Mouse (Mus musculus) cortical plate, adult 2 months (tissue): ENCODE measurements around the gene Zeb2. TPM values are rescaled to one million over a fixed set of nuclear protein-coding genes. Genes with fewer than 3 reads are reported as not detected.
"Not testable (repeated sequence)": the region's sequence is repeated elsewhere in the genome, so short reads cannot be mapped to it uniquely, and the experiment has no call there.

ENCODE experiments used
- H3K27ac ChIP-seq: fragments of 200-500 bp; 2 replicates; pipeline ENCODE4 v1.5.1; 2012; ENCODE audit warnings: low read length, control low read depth, inconsistent platforms; ENCODE audit not compliant: insufficient read depth
- H3K4me1 ChIP-seq: fragments of 200-500 bp; 2 replicates; pipeline ENCODE4 v1.6.1; 2011; ENCODE audit warnings: low read length; ENCODE audit not compliant: control insufficient read depth, insufficient read depth
- H3K4me3 ChIP-seq: fragments of 200-500 bp; 2 replicates; pipeline ENCODE4 v1.5.1; 2011; ENCODE audit warnings: mild to moderate bottlenecking, low read length, control low read depth; ENCODE audit not compliant: insufficient read depth
- CTCF ChIP-seq: fragments of 200-500 bp; IDR thresholded peaks from 2 replicates; pipeline ENCODE4 v1.5.1; 2011; ENCODE audit warnings: mild to moderate bottlenecking, control low read depth, low read length; ENCODE audit not compliant: insufficient read depth; ENCODE audit errors: extremely low read depth
- POLR2A ChIP-seq: fragments of 200-500 bp; IDR thresholded peaks from 2 replicates; pipeline ENCODE4 v1.6.1; 2011; ENCODE audit warnings: mild to moderate bottlenecking, low read length, control low read depth; ENCODE audit not compliant: insufficient read depth; ENCODE audit errors: extremely low read depth
- polyA plus RNA-seq: library from polyadenylated mRNA; depleted of rRNA; stranded (reverse); fragments of >200 nt; gene quantifications from 2 replicates; pipeline ENCODE4 v1.2.3, GENCODE M21; 2012

Zeb2 gene
- polyA plus RNA-seq, 1 experiment = 65.4 TPM

DNA sequence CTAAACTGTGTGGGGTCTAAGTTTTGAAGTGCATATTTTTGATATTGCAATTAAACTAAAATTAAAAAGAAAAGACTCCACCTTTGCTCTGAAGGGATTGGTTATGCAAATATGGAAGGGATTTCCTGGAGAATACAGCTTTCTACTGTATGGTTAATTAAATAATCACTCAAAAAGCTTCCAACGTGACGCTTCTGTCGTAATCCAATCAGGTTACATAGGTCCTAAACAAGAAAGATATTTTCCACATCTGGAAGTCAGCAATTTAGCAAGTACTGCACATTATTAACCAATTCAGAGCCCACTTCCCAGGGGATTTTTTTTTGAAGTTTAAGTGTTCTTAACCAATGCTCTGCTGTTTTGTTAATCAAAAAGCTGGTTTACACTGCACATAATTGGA lies 3.3 kb downstream of the Zeb2 start:
- TF ChIP-seq POLR2A (no peak), CTCF (no peak)
- peak overlapping the region; percentile 51 for H3K27ac ChIP-seq
- no peaks in the 10 kb centered on the region; the same call in 1 of the 2 replicates for H3K4me1 ChIP-seq
- peak overlapping the region; percentile 90; the same call in 1 of the 2 replicates for H3K4me3 ChIP-seq

- peak; percentile 64 for TF ChIP-seq POLR2A
- TF ChIP-seq CTCF = peak; percentile 19; the same call in 1 of the 2 replicates
- Histone ChIP-seq H3K4me1 (no peaks in the 10 kb centered on the region; the same call in 1 of the 2 replicates), H3K27ac (peak overlapping the region; percentile 86), H3K4me3 (peak overlapping the region; percentile 90)
These were observed 4.1 kb downstream of the Zeb2 start for GRCm38 (mm10) chr2:45112891-45113683.

GRCm38 (mm10) chr2:45112021-45112747 lies 5.0 kb downstream of the Zeb2 start:
- H3K4me3 ChIP-seq = peak overlapping the region; percentile 90
- peak overlapping the region; percentile 96 for H3K27ac ChIP-seq
- peaks cover 2% of the 10 kb centered on the region; the same call in 1 of the 2 replicates for H3K4me1 ChIP-seq
- TF ChIP-seq CTCF (no peak), POLR2A (no peak)

DNA sequence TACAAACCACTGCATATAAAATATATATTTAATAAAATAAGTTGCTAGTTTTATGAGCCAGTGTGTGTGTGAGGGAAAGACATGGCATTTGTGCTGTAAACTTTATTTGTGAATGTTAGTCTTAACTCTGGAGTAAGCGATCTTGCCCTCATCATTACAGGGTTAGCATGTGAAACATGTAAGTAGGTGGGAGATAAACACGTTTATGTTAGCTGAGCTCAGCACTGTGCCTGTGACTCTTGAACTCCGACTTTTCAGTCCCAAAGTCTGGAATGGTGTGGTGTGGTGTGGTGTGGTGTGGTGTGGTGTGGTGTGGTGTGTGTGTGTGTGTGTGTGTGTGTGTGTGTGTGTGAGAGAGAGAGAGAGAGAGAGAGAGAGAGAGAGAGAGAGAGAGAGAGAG lies 5.6 kb downstream of the Zeb2 start:
- peak overlapping the region; percentile 96 for H3K27ac ChIP-seq
- H3K4me1 ChIP-seq = not testable (repeated sequence)

GRCm38 (mm10) chr2:45110757-45111411 lies 6.3 kb downstream of the Zeb2 start:
- Histone ChIP-seq H3K27ac (peak overlapping the region; percentile 98), H3K4me3 (peak overlapping the region; percentile 90), H3K4me1 (peaks cover 2% of the 10 kb centered on the region; the same call in 1 of the 2 replicates)
- TF ChIP-seq CTCF (no peak), POLR2A (0 out of 2 replicates have a peak, but pooled peaks have one; percentile 16)

More for the DNA sequence above, 5.6 kb downstream of the Zeb2 start:
- peak overlapping the region; percentile 90 for H3K4me3 ChIP-seq

GRCm38 (mm10) chr2:45109951-45110756 lies 7.0 kb downstream of the Zeb2 start:
- Histone ChIP-seq H3K4me1 (peaks cover 4% of the 10 kb centered on the region; the same call in 1 of the 2 replicates), H3K27ac (peak overlapping the region; percentile 92), H3K4me3 (peak overlapping the region; percentile 90)
- TF ChIP-seq POLR2A = no peak
- TF ChIP-seq CTCF = no peak

DNA sequence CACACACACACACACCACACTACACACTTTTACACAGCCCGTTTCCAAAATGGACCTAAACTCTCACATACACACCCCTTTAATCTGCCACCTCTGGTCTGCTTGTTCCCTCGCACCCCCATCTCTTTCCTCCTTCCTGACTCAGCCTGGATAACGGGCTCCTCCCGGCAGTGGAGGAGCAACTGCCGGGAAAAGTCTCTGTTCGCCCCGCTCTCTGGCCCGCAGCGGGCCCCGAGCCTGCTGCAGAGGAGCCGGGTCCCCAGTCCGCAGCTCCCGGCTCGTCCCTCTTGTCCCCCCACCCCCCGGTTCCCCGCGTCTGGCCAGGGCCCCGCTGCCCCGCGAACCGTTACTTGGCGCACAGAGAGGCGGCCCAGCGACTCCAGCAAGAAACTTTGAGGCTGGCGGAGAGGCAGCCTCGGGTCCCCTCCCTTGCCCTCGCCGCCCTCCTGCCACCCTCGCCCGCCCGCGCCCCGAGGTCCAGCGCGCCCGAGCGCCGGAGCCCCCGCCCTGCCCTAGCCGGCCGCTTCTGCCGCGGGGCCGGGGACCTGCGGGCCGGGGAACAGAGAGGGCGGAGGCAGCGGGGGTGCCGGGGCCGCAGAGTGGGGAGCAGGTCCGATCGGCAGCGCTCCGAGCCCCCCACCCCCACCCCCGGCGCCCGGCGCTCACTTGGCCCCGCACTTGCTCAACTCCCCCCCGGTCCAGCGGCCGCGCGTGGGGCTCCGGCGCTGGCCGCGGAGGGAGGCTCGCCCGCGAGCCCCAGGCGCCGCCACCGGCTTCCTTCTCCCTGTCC lies 7.8 kb downstream of the Zeb2 start:
- Histone ChIP-seq H3K4me3 (peak overlapping the region; percentile 90), H3K27ac (peak overlapping the region; percentile 99), H3K4me1 (peaks cover 4% of the 10 kb centered on the region; the same call in 1 of the 2 replicates)
- TF ChIP-seq CTCF = no peak
- no peak for TF ChIP-seq POLR2A

- TF ChIP-seq CTCF (no peak), POLR2A (peak; percentile 26; the same call in 1 of the 2 replicates)
- Histone ChIP-seq H3K4me1 (peaks cover 6% of the 10 kb centered on the region; the same call in 1 of the 2 replicates), H3K4me3 (peak overlapping the region; percentile 90), H3K27ac (peak overlapping the region; percentile 99)
These were observed 8.6 kb downstream of the Zeb2 start for GRCm38 (mm10) chr2:45108521-45109091.
